Mouse (Mus musculus): ENCODE data around the gene Sulf2. TPM values are rescaled to one million over a fixed set of nuclear protein-coding genes. Genes with fewer than 3 reads are reported as not detected.

Sulf2 gene
- polyA plus RNA-seq, 1 experiment: 11.3 TPM

GRCm38 (mm10) chr2:166142561-166143112, 12.8 kb downstream of the Sulf2 start:
- 57% methylated on average over 19 of the region's 19 CpGs for WGBS
- TF ChIP-seq POLR2A (IDR thresholded peaks at IDR 0.05; ENCODE audit: borderline replicate concordance, control insufficient read depth, low read depth, low read length) (no peak), CTCF (IDR thresholded peaks at IDR 0.05; ENCODE audit: control insufficient read depth, insufficient read depth, low read length) (no peak)
- Histone ChIP-seq H3K4me1 (ENCODE audit: control insufficient read depth, insufficient read depth, low read length) (peaks cover 2% of the 10 kb centered on the region; the same call in 1 of the 2 replicates), H3K4me3 (replicated peaks; ENCODE audit: control insufficient read depth, low read depth, low read length) (no peak overlapping the region), H3K27ac (ENCODE audit: control insufficient read depth, insufficient read depth, low read depth, low read length, poor library complexity) (no peak overlapping the region)

DNA sequence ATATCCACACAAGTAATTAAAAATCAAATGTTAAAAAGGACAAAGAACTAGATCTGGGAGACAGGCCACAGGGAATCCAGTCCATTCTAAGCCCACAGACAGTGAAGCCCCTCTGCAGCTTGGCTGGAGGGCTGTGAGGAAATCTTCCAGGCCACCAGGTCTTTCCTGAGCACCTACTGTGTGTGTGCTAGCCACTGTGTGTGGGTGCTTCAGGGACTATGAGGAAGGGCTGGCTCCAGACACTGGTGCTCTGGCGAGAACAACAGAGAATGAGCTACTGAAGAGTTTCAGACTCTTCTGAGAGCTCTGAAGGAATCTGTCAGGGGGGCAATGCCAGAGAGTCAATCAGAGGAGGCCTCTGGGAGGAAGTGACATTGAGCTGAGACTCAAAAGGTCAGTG, 13.6 kb downstream of the Sulf2 start:
- H3K4me1 ChIP-seq (ENCODE audit: control insufficient read depth, insufficient read depth, low read length): peaks cover 2% of the 10 kb centered on the region; the same call in 1 of the 2 replicates
- TF ChIP-seq POLR2A (IDR thresholded peaks at IDR 0.05; ENCODE audit: borderline replicate concordance, control insufficient read depth, low read depth, low read length) (no peak), CTCF (IDR thresholded peaks at IDR 0.05; ENCODE audit: control insufficient read depth, insufficient read depth, low read length) (no peak)
- H3K27ac ChIP-seq (ENCODE audit: control insufficient read depth, insufficient read depth, low read depth, low read length, poor library complexity): no peak overlapping the region
- no peak overlapping the region for H3K4me3 ChIP-seq (replicated peaks; ENCODE audit: control insufficient read depth, low read depth, low read length)
- WGBS: 57% methylated on average over 1 of the region's 1 CpGs

DNA sequence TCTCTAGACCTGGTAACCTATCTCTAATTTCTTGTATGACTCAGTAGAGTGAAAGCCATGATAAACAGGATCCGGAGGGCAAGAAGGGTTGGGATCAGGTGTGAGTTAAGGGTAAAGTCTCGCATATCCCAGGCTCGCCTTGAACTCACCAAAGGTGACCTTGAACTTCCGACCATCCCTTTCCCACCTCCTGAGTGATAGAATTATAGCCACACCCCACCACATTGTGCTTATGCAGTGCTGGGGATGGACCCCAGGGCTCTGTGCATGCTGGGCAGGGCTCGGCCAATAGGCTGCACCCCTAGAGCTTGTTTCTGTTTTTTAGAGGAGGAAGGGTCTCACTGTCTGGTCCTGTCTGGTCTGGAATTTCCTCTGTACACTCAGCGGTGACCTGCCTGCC, 14.4 kb downstream of the Sulf2 start:
- TF ChIP-seq POLR2A (IDR thresholded peaks at IDR 0.05; ENCODE audit: borderline replicate concordance, control insufficient read depth, low read depth, low read length) (no peak), CTCF (IDR thresholded peaks at IDR 0.05; ENCODE audit: control insufficient read depth, insufficient read depth, low read length) (no peak)
- H3K27ac ChIP-seq (ENCODE audit: control insufficient read depth, insufficient read depth, low read depth, low read length, poor library complexity): no peak overlapping the region
- H3K4me3 ChIP-seq (replicated peaks; ENCODE audit: control insufficient read depth, low read depth, low read length): no peak overlapping the region
- peaks cover 2% of the 10 kb centered on the region; the same call in 1 of the 2 replicates for H3K4me1 ChIP-seq (ENCODE audit: control insufficient read depth, insufficient read depth, low read length)
- 77% methylated on average over 6 of the region's 6 CpGs for WGBS

DNA sequence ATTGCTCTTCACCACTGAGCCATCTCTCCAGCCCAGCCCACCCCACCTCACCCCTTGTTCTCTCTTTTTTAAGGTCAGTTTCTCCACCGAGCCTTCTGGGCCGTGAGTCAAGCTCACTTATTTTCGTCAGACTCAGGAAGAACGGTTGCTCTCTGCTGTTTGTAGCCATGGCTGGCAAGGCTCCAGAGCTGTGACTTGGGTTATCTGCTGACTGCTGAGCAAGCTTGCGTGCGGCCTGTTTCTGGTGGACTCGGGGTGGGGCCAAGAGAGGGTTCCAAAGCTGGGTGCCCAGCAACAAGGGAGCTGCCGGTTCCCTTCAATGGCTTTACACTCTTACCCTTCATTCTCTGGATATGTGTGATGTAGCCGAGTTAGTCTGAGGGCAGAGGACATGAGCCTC, 15.0 kb downstream of the Sulf2 start:
- TF ChIP-seq CTCF (IDR thresholded peaks at IDR 0.05; ENCODE audit: control insufficient read depth, insufficient read depth, low read length) (no peak), POLR2A (IDR thresholded peaks at IDR 0.05; ENCODE audit: borderline replicate concordance, control insufficient read depth, low read depth, low read length) (no peak)
- no peak overlapping the region for H3K27ac ChIP-seq (ENCODE audit: control insufficient read depth, insufficient read depth, low read depth, low read length, poor library complexity)
- peaks cover 2% of the 10 kb centered on the region; the same call in 1 of the 2 replicates for H3K4me1 ChIP-seq (ENCODE audit: control insufficient read depth, insufficient read depth, low read length)
- no peak overlapping the region for H3K4me3 ChIP-seq (replicated peaks; ENCODE audit: control insufficient read depth, low read depth, low read length)
- 12% methylated on average over 9 of the region's 9 CpGs for WGBS

DNA sequence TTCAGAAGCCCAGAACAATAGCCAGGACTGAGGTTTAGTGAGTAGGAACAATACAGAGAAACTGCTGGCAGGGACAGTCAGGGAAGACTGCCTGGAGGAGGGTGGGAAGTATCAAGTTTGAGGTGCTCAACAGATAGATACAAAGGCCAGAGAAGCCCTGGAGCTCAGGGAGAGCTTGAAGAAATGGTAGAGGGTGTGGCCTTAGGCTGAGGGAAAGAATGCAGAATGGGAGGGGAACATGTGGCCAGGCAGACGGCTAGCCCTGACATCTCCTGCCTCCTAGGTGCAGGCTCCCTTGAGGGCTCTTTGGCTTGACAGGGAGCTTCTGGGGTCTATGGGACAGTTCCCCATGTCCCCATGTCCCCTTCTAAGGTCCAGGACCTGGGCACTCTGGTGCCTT, 17.2 kb downstream of the Sulf2 start:
- no peak overlapping the region for H3K27ac ChIP-seq (ENCODE audit: control insufficient read depth, insufficient read depth, low read depth, low read length, poor library complexity)
- H3K4me1 ChIP-seq (ENCODE audit: control insufficient read depth, insufficient read depth, low read length): peaks cover 2% of the 10 kb centered on the region; the same call in 1 of the 2 replicates
- TF ChIP-seq CTCF (IDR thresholded peaks at IDR 0.05; ENCODE audit: control insufficient read depth, insufficient read depth, low read length): no peak
- TF ChIP-seq POLR2A (IDR thresholded peaks at IDR 0.05; ENCODE audit: borderline replicate concordance, control insufficient read depth, low read depth, low read length): no peak
- 35% methylated on average over 1 of the region's 1 CpGs for WGBS
- no peak overlapping the region for H3K4me3 ChIP-seq (replicated peaks; ENCODE audit: control insufficient read depth, low read depth, low read length)

- H3K27ac ChIP-seq (ENCODE audit: control insufficient read depth, insufficient read depth, low read depth, low read length, poor library complexity): no peak overlapping the region
- H3K4me3 ChIP-seq (replicated peaks; ENCODE audit: control insufficient read depth, low read depth, low read length): no peak overlapping the region
- peaks cover 2% of the 10 kb centered on the region; the same call in 1 of the 2 replicates for H3K4me1 ChIP-seq (ENCODE audit: control insufficient read depth, insufficient read depth, low read length)
- no peak for TF ChIP-seq CTCF (IDR thresholded peaks at IDR 0.05; ENCODE audit: control insufficient read depth, insufficient read depth, low read length)
- TF ChIP-seq POLR2A (IDR thresholded peaks at IDR 0.05; ENCODE audit: borderline replicate concordance, control insufficient read depth, low read depth, low read length): no peak
- WGBS: 81% methylated on average over 4 of the region's 4 CpGs
These were observed 18.0 kb downstream of the Sulf2 start for GRCm38 (mm10) chr2:166137467-166137866.

DNA sequence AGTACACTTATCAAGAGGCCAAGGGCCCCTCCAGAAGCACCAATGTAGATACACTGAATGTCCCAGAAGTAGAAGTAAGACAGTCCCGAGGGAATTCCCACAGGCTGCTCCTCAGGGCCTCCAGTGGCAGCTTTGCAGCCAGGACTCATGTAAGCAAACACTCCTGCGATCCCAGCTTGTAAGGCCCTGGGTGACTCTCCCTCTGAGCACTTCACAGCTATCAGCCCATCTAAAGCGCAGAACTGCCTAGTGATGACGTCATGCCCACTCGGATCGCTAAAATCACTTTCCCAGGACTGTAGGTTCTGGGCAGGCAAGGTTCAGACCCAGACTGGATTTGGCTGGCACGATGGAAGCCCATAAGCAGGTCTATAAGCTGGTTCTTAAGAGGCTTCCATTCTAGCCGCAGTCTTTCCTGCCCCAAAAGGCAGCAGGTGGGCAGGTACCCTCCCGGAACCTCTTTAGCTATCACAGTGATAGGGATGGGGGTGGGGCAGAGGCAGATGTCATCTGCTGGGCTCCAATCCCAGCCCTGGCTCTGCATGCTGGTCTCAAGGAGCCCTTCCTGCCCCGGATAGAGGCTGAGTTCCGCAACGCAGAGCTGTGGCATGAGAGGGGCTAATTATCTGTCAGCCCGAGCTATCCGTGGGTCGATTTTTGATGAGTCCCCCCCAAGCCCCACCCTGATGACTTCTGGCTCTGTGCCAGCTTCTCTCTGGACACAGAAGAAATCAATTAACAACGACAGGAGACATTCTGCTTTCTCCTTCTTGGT, 19.6 kb downstream of the Sulf2 start:
- Histone ChIP-seq H3K4me3 (replicated peaks; ENCODE audit: control insufficient read depth, low read depth, low read length) (no peak overlapping the region), H3K27ac (ENCODE audit: control insufficient read depth, insufficient read depth, low read depth, low read length, poor library complexity) (no peak overlapping the region), H3K4me1 (ENCODE audit: control insufficient read depth, insufficient read depth, low read length) (peaks cover 2% of the 10 kb centered on the region; the same call in 1 of the 2 replicates)
- WGBS: 73% methylated on average over 16 of the region's 16 CpGs
- no peak for TF ChIP-seq CTCF (IDR thresholded peaks at IDR 0.05; ENCODE audit: control insufficient read depth, insufficient read depth, low read length)
- no peak for TF ChIP-seq POLR2A (IDR thresholded peaks at IDR 0.05; ENCODE audit: borderline replicate concordance, control insufficient read depth, low read depth, low read length)

DNA sequence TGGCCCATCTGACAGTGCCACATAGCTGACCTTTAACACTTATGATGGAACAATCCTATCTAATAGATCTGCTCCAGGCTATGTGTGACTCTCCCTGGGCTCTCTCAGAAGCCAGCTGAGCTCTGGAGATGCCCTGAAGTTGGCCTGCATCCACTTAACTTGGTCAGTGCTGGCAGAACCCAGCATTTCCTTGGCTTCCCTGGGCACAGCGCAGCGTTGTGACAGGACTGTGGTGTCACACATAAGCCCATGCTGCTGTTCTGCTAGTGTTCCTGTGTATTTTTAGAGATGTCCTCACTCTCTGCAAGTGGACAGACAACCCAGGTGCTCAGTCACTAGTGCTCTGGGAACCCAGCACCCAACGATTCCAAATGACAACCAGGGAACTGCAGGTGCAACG, 26.7 kb downstream of the Sulf2 start:
- TF ChIP-seq POLR2A (IDR thresholded peaks at IDR 0.05; ENCODE audit: borderline replicate concordance, control insufficient read depth, low read depth, low read length) (no peak), CTCF (IDR thresholded peaks at IDR 0.05; ENCODE audit: control insufficient read depth, insufficient read depth, low read length) (no peak)
- Histone ChIP-seq H3K4me1 (ENCODE audit: control insufficient read depth, insufficient read depth, low read length) (peaks cover 1% of the 10 kb centered on the region; the same call in 1 of the 2 replicates), H3K27ac (ENCODE audit: control insufficient read depth, insufficient read depth, low read depth, low read length, poor library complexity) (no peak overlapping the region), H3K4me3 (replicated peaks; ENCODE audit: control insufficient read depth, low read depth, low read length) (no peak overlapping the region)
- 90% methylated on average over 4 of the region's 4 CpGs for WGBS
